Mouse (Mus musculus) cortical plate, adult 2 months (tissue): ENCODE measurements around the gene Slc7a7.

Source experiments
- CTCF ChIP-seq: fragments of 200-500 bp; IDR thresholded peaks from 2 replicates; pipeline ENCODE4 v1.5.1; 2011; ENCODE audit warnings: mild to moderate bottlenecking, control low read depth, low read length; ENCODE audit not compliant: insufficient read depth; ENCODE audit errors: extremely low read depth
- POLR2A ChIP-seq: fragments of 200-500 bp; IDR thresholded peaks from 2 replicates; pipeline ENCODE4 v1.6.1; 2011; ENCODE audit warnings: mild to moderate bottlenecking, low read length, control low read depth; ENCODE audit not compliant: insufficient read depth; ENCODE audit errors: extremely low read depth

GRCm38 (mm10) chr14:54427696-54428095 lies 10.1 kb upstream of the Slc7a7 start:
- TF ChIP-seq CTCF: no peak
- TF ChIP-seq POLR2A: no peak
